Mouse (Mus musculus) liver, adult 2 months (tissue): ENCODE results near the gene Vasn.

Experiments used
- CTCF ChIP-seq: fragments of 200-500 bp; IDR thresholded peaks from 2 replicates; pipeline ENCODE4 v1.5.1; 2011; ENCODE audit warnings: low read depth, low read length, control low read depth
- POLR2A ChIP-seq: fragments of 200-500 bp; IDR thresholded peaks from 2 replicates; pipeline ENCODE4 v1.6.1; 2011; ENCODE audit warnings: low read length, control low read depth; ENCODE audit not compliant: insufficient read depth; ENCODE audit errors: extremely low read depth

DNA sequence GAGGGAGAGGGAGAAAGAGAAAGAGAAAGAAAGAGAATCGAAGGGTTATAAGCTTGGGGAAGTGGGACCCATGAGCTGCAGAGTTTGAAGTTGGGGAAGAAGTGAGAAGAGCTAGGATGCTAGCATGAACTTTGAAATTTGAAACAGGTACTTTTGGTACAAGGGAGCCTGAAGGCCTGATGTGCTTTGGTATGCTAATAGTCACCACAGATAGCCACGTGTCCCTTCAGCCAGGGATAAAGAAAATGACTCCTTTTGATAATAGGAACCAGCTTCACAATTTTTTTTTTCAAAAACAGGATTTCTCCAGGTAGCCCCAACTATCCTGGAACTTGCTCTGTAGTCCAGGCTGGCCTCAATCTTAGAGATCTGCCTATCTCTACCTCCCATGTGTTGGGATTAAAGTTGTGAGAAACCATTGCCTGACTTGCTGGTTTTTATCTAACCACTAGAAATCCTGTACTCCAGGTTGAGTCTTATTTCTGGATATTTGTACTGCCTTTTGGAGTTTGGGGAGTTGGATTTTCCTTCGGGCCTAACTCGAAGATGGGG is 43.0 kb downstream of the Vasn start:
- no peak for TF ChIP-seq POLR2A
- TF ChIP-seq CTCF = no peak
